Mouse (Mus musculus): Measurements from ENCODE around the gene Ckm. TPM values are rescaled to one million over a fixed set of nuclear protein-coding genes. Genes with fewer than 3 reads are reported as not detected.
A peak's percentile ranks its signal among the peaks of the same experiment; 100 is the strongest.

Ckm gene
- polyA plus RNA-seq, 1 experiment from 2014 or later, result 910 TPM

GRCm38 (mm10) chr7:19469404-19469803, 64.8 kb downstream of the Ckm start:
- Histone ChIP-seq H3K4me2 (ENCODE audit: low read length) (no peak overlapping the region; the same call in 1 of the 2 replicates), H3K9me3 (ENCODE audit: control insufficient read depth, low read length) (no peaks in the 10 kb centered on the region), H3K36me3 (ENCODE audit: control insufficient read depth, insufficient read depth, low read length) (no peaks in the 10 kb centered on the region), H3K27me3 (ENCODE audit: control insufficient read depth, insufficient read depth, low read length) (peaks cover 56% of the 10 kb centered on the region), H3K27ac (replicated peaks in 1 of 2; ENCODE audit: control insufficient read depth in 1 of 2, insufficient read depth in 1 of 2, low read depth in 2 of 2, low read length in 2 of 2) (no peak overlapping the region), H3K4me1 (ENCODE audit: control insufficient read depth in 2 of 2, insufficient read depth in 2 of 2, low read length in 2 of 2) (peaks cover 9 to 16% of the 10 kb centered on the region in 2 experiments), H3K9ac (ENCODE audit: low read length) (no peak overlapping the region), H3K4me3 (ENCODE audit: control insufficient read depth in 1 of 2, insufficient read depth in 1 of 2, low read depth in 1 of 2, low read length in 2 of 2) (no peak overlapping the region)
- ATAC-seq (ENCODE audit: insufficient number of reproducible peaks, insufficient read depth, low FRiP score, low read depth), result no peak
- 35% methylated on average over 23 of the region's 23 CpGs for WGBS

- Histone ChIP-seq H3K36me3 (ENCODE audit: control insufficient read depth, insufficient read depth, low read length) (no peaks in the 10 kb centered on the region), H3K4me1 (ENCODE audit: control insufficient read depth in 2 of 2, insufficient read depth in 2 of 2, low read length in 2 of 2) (peaks cover 5 to 9% of the 10 kb centered on the region in 2 experiments; a peak in 3 of 4 replicates), H3K4me2 (ENCODE audit: low read length) (no peak overlapping the region), H3K4me3 (ENCODE audit: control insufficient read depth in 1 of 2, insufficient read depth in 1 of 2, low read depth in 1 of 2, low read length in 2 of 2) (no peak overlapping the region), H3K9ac (ENCODE audit: low read length) (no peak overlapping the region), H3K27ac (replicated peaks in 1 of 2; ENCODE audit: control insufficient read depth in 1 of 2, insufficient read depth in 1 of 2, low read depth in 2 of 2, low read length in 2 of 2) (no peak overlapping the region), H3K9me3 (ENCODE audit: control insufficient read depth, low read length) (no peaks in the 10 kb centered on the region), H3K27me3 (ENCODE audit: control insufficient read depth, insufficient read depth, low read length) (peaks cover 59% of the 10 kb centered on the region)
- 20% methylated on average over 14 of the region's 14 CpGs for WGBS
- no peak for ATAC-seq (ENCODE audit: insufficient number of reproducible peaks, insufficient read depth, low FRiP score, low read depth)
These were observed 65.7 kb downstream of the Ckm start for GRCm38 (mm10) chr7:19470308-19470707.

GRCm38 (mm10) chr7:19472403-19472802, 67.8 kb downstream of the Ckm start:
- no peak for ATAC-seq (ENCODE audit: insufficient number of reproducible peaks, insufficient read depth, low FRiP score, low read depth)
- H3K4me1 ChIP-seq (ENCODE audit: control insufficient read depth in 2 of 2, insufficient read depth in 2 of 2, low read length in 2 of 2), result peaks cover 3 to 8% of the 10 kb centered on the region in 2 experiments; a peak in 3 of 4 replicates
- no peak overlapping the region for H3K4me3 ChIP-seq (ENCODE audit: control insufficient read depth in 1 of 2, insufficient read depth in 1 of 2, low read depth in 1 of 2, low read length in 2 of 2)
- peaks cover 55% of the 10 kb centered on the region for H3K27me3 ChIP-seq (ENCODE audit: control insufficient read depth, insufficient read depth, low read length)
- no peaks in the 10 kb centered on the region for H3K9me3 ChIP-seq (ENCODE audit: control insufficient read depth, low read length)
- no peak overlapping the region for H3K4me2 ChIP-seq (ENCODE audit: low read length)
- H3K9ac ChIP-seq (ENCODE audit: low read length), result no peak overlapping the region
- 16% methylated on average over 4 of the region's 4 CpGs for WGBS
- H3K36me3 ChIP-seq (ENCODE audit: control insufficient read depth, insufficient read depth, low read length), result no peaks in the 10 kb centered on the region
- no peak overlapping the region for H3K27ac ChIP-seq (replicated peaks in 1 of 2; ENCODE audit: control insufficient read depth in 1 of 2, insufficient read depth in 1 of 2, low read depth in 2 of 2, low read length in 2 of 2)

MicroRNAs within 50 kb of the gene (microRNA counts, 519-probe panel; counts per million panel counts)
- microRNA mmu-miR-343, result 322 counts per million, percentile 70 among the panel's probes with 10 or more counts

Small RNA genes lying within 50 kb of the gene (microRNA-seq; reads per million reads assigned to microRNA genes)
- gene Mir343, result not detected

Other genes starting within 250 kb of the Ckm start
- gene Gipr, start 238.6 kb upstream of the Ckm start, polyA plus RNA-seq (2014; fragmentation: Nextera tagmentation; extraction: Ambion mirVana), result 51.5 and 52.6 TPM in 2 replicates
- 8.3 and 9.5 TPM in 2 replicates for gene Eml2, start 228.4 kb upstream of the Ckm start, polyA plus RNA-seq (2014; fragmentation: Nextera tagmentation; extraction: Ambion mirVana)
- 1.6 and 1.9 TPM in 2 replicates for gene Gpr4, start 192.2 kb upstream of the Ckm start, polyA plus RNA-seq (2014; fragmentation: Nextera tagmentation; extraction: Ambion mirVana)
- 36.5 and 38.6 TPM in 2 replicates for gene Opa3, start 176.4 kb upstream of the Ckm start, polyA plus RNA-seq (2014; fragmentation: Nextera tagmentation; extraction: Ambion mirVana)
- gene Vasp, start 133.0 kb upstream of the Ckm start, polyA plus RNA-seq (2014; fragmentation: Nextera tagmentation; extraction: Ambion mirVana), result 66.1 and 68.9 TPM in 2 replicates
- 0.20 TPM in 1 of 2 replicates, not detected in the other for gene Ppm1n, start 124.7 kb upstream of the Ckm start, polyA plus RNA-seq (2014; fragmentation: Nextera tagmentation; extraction: Ambion mirVana)
- gene Rtn2, start 122.2 kb upstream of the Ckm start, polyA plus RNA-seq (2014; fragmentation: Nextera tagmentation; extraction: Ambion mirVana), result 39.2 and 43.6 TPM in 2 replicates
- 0.22 TPM in 1 of 2 replicates, not detected in the other for gene Fosb, start 94.7 kb upstream of the Ckm start, polyA plus RNA-seq (2014; fragmentation: Nextera tagmentation; extraction: Ambion mirVana)
- 60.0 and 68.7 TPM in 2 replicates for gene Ercc1, start 60.0 kb upstream of the Ckm start, polyA plus RNA-seq (2014; fragmentation: Nextera tagmentation; extraction: Ambion mirVana)
- gene Cd3eap, start 45.3 kb upstream of the Ckm start, polyA plus RNA-seq (2014; fragmentation: Nextera tagmentation; extraction: Ambion mirVana), result 12.7 and 15.7 TPM in 2 replicates
- 15.2 and 15.4 TPM in 2 replicates for gene Ppp1r13l, start 45.0 kb upstream of the Ckm start, polyA plus RNA-seq (2014; fragmentation: Nextera tagmentation; extraction: Ambion mirVana)
- gene Ercc2, start 22.8 kb upstream of the Ckm start, polyA plus RNA-seq (2014; fragmentation: Nextera tagmentation; extraction: Ambion mirVana), result 4.8 and 6.6 TPM in 2 replicates
- 1.8 and 1.9 TPM in 2 replicates for gene Klc3, start 672 bp upstream of the Ckm start, polyA plus RNA-seq (2014; fragmentation: Nextera tagmentation; extraction: Ambion mirVana)
- gene Mark4, start 54.0 kb downstream of the Ckm start, polyA plus RNA-seq (2014; fragmentation: Nextera tagmentation; extraction: Ambion mirVana), result 9.3 and 10.5 TPM in 2 replicates
- 1.3 and 1.8 TPM in 2 replicates for gene Exoc3l2, start 58.6 kb downstream of the Ckm start, polyA plus RNA-seq (2014; fragmentation: Nextera tagmentation; extraction: Ambion mirVana)
- gene Bloc1s3, start 103.6 kb downstream of the Ckm start, polyA plus RNA-seq (2014; fragmentation: Nextera tagmentation; extraction: Ambion mirVana), result 1.4 and 1.7 TPM in 2 replicates
- 87.3 and 92.9 TPM in 2 replicates for gene Trappc6a, start 103.6 kb downstream of the Ckm start, polyA plus RNA-seq (2014; fragmentation: Nextera tagmentation; extraction: Ambion mirVana)
- gene Nkpd1, start 113.1 kb downstream of the Ckm start, polyA plus RNA-seq (2014; fragmentation: Nextera tagmentation; extraction: Ambion mirVana), result not detected in 2 replicates
- 2.9 and 5.3 TPM in 2 replicates for gene Ppp1r37, start 158.3 kb downstream of the Ckm start, polyA plus RNA-seq (2014; fragmentation: Nextera tagmentation; extraction: Ambion mirVana)
- 0.13 and 0.38 TPM in 2 replicates for gene Zfp296, start 172.5 kb downstream of the Ckm start, polyA plus RNA-seq (2014; fragmentation: Nextera tagmentation; extraction: Ambion mirVana)
- gene Gemin7, start 172.8 kb downstream of the Ckm start, polyA plus RNA-seq (2014; fragmentation: Nextera tagmentation; extraction: Ambion mirVana), result 140 and 144 TPM in 2 replicates
- gene Clasrp, start 199.7 kb downstream of the Ckm start, polyA plus RNA-seq (2014; fragmentation: Nextera tagmentation; extraction: Ambion mirVana), result 26.6 and 29.2 TPM in 2 replicates
- 4.8 and 6.1 TPM in 2 replicates for gene Relb, start 224.7 kb downstream of the Ckm start, polyA plus RNA-seq (2014; fragmentation: Nextera tagmentation; extraction: Ambion mirVana)